Mouse (Mus musculus) A20 (cell line): Measurements from ENCODE around the gene Ttc26.
A peak's percentile ranks its signal among the peaks of the same experiment; 100 is the strongest.

Experiments
- DNase-seq: peaks from one replicate; pipeline ENCODE4 v3.0.0-alpha.2; 2011; ENCODE audit warnings: low read depth, low spot score

The Ttc26 gene

DNA sequence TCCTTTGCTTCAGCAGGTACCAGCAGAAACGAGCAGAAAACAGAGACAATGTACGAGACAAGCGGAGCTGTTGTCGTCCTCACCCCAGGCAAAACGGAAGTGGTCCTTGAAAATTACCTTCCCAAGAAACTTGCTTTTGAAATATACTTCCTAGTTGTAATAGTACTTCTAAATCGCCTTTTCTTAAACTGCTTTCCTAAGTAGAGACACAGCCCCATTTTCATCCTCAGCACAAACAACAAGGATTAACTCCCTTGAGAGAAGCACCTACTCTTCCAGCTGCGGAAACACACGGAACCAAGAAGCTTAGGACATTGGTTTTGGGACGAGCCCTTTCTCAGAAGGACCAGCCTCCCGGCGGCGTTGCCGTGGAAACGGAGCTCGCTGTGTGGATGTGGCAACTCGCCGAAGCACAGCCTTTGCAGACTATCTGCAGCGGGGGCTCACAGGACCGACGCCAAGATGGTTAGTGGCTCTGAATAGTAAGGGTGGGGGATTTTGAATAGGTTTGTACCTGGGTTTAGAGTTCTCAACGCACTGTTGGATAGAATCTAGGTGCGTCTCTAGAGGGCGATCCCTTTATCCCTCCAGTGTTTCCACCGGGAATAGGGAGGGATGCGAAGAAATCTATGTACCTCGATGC is at the start of gene Ttc26:
Gene Ttc26, plus strand, starts transcription at position 341 of the 643 bp plus-strand sequence.
- peak; percentile 93 for DNase-seq

DNA sequence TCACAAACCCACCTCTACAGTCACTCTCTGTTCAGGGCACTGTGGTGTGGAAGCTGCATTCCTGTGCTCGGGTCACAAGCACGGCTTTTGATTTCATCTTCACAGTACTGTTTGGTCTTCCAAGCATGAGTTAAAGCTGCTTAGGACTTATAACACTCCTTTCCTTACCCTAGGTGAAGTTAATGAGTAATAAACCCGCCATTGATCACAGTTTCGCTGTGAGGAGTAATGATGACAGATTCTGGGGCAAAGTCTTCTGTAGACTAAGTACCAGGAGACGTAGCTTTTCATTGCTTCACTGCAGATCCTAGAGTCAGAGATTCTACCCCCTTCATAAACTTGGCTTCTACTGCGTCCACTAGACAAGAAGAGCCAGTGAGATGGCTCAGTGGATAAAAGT is 46.0 kb upstream of the Ttc26 start:
- no peak for DNase-seq

DNA sequence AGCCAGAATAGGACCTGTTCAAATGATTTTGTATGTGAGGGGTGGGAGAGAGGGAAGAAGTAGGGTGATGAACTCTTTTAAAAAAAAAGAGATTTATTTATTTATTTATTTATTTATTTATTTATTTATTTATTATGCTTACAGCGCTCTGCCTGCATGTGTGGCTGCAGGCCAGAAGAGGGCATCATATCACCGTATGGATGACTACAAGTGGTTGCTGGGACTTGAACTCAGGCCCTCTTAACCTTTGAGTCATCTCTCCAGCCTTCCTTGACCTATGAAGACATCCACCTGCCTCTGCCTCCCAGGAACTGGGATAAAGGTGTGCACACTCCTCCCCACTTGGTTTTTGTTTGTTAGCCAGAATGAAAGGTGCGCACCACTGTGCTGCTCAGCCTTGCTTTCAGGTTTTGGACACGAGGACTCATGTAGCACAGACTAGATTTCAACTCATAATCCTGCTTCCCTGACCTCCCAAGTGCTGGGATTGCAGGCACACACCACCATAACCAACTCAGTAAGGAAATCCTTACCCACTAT is 44.0 kb upstream of the Ttc26 start:
- peak; percentile 39 for DNase-seq

DNA sequence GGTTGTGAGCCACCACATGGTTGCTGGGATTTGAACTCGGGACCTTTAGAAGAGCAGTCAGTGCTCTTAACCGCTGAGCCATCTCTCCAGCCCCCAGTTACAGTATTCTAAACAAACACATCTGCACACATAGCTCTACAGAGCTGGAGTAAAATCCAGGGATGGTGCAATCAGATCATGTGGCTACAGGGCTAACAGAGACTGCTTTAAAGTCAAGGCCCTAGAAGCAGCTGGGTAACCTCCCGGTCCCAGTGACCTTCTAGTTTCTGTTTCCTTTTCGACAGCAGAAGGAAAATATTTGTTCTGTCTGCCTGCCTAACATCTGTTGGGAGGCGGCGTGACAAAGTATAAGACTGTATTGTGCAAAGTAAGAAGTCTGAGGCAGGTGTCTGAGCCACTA is 43.3 kb upstream of the Ttc26 start:
- DNase-seq: no peak

DNA sequence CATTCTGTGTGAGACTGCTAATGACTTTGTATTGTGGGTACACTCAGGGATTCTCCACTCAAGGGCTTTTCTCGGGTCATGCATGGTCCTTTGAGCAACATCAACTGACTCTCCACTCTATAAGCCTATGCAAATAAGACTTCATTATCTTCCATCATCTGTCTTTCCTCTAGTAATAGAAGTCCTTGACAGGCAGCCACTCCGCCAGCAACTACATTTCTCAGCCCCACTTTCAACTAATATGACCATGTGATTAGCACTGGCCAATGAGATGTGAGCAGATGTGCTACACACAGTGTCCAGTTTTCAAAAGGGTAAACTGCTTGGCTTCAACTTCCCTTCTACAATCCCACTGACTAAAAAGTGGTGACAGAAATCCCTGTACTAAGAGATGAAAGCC is 42.2 kb upstream of the Ttc26 start:
- DNase-seq: no peak

DNA sequence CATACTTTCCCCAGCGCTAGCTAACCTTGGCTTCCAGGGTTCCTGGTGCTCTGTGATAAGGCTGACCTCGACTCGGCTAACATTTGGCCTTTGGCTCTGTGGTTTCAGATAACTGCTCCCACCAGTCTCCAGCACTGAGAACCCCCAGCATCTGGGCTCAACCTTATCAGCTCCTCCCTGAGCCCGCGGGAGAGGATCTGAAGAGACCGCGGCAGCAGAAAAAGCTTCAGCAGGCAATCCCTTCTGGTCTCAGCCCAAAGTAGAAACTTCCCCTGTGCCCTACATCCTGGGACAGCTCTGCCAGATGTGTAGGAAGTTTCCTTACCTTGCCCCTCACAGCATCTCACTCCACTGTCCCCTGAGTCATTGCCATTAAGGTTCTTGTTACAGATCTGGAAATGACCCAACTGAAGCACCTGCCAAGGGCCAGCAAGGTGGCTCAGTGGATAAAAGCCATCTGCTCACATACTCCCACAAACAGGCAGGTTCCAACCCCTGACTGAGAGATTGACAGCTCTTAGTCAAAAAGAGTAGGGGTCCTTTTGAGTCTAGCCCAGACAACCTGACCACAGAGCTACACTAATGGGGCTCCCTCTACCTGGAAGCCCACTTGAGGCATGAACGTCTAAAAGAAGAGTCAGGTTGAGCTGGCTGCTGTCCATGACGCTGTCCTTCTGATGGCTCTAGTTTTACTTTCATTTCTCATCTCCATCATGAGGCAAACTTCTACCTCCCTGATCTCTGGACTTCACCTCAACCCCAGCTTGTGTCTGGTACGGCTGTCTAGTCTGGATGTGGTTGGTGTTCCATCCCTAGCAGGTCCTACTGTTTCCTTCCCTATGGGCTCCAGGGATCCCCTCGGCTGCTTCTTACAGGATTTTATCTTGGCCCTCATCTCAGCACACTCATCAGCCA is 39.3 kb upstream of the Ttc26 start:
- DNase-seq: peak; percentile 46

DNA sequence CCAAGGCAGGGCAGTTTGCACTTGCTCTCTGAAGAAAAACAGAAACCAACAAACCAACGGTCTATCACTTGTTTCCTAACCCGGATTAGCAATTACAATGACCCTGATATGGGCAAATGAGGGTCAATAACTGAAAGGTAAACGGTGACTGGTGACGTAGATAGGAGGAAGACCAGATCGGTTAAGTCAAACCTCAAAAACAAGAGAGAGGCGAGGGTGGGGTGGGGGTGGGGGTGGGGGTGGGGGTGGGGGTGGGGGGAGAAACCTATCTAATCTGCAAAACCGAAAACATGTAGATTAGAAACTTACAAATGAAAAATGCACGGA is 38.6 kb upstream of the Ttc26 start:
- DNase-seq: no peak

DNA sequence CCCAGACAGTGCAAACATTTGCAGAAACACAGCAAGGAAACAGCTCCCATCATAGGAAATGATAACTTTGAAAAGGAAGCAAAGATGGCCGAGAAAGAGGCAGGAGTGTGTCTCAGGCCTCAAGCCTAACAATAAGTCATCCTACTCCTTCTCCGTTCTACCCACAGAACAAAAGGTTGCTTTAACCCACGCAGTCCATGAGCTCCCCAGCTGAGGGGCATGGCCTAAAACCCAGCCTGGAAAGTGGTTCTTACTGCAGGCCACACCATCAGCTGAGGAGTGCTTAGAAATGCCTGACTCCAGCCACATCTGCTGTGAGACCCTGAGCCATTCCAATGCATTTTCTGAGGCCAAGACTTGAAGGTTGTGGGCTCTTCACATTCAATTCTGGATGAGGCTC is 37.7 kb upstream of the Ttc26 start:
- no peak for DNase-seq

DNA sequence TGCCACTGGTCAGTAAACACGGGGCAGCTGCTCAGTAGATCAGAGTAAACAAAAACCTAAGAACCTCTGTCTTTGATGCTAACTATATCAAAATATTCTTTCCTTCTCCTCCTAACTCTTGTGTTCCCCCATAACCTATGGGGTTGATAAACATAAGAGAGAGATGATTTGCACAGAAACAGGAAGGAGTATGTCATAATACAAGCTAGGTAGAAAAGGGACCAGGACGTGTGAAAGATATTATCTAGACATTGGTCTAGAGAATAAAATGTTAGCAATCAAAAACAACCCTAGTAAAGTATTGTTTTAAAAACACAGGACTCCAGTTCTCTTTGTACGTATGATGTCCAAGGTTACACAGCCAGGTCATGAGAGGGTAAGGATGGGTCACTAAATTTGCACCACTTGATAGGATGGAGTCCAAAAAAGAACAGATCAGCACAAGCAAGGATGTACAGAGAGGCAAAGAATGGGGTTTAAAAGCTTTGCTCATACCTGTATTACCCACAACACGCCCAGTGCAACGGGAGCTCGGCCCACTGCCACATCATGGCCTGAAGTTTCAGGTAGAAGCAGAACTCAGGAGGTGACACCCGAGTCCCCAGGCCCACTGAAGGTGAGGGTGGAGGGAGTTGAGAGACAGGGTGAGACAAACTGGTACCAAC is 37.1 kb upstream of the Ttc26 start:
- DNase-seq: no peak

DNA sequence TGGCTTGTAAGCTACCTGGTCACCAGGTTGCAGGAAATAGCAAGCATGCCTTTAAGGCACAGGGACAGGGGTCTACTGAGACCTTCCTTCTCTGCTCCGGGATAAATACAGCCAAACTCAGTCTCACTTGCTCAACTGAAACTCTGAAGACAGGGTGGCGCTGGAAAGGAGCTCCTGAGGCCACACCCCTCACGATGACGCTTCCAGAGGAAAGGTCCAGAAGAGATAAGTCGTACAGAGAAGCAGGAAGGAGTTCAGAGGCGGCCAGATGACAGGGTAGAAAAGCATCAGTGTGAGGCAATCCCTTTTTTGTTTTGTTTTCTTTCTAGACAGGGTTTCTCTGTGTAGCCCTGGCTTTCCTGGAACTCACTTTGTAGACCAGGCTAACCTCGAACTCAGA is 35.5 kb upstream of the Ttc26 start:
- DNase-seq: no peak

DNA sequence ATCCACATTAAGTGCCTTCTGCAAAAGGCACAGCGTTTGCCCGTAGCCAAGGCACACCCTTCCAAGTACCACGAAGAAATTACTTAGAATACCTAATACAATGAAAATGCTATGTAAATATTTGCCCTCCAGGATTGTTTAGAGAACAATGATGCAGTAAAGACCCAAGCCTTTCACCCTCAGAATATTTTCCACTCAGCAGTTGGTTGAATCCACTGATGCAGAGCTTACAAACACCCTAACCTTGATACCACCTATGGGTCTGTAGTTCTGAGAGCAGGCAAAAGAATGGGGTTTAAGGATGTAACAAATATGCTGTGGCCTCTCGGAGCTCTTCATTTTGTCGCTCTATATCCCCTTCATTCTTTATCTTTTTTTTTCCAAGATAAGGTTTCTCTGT is 33.4 kb upstream of the Ttc26 start:
- no peak for DNase-seq

DNA sequence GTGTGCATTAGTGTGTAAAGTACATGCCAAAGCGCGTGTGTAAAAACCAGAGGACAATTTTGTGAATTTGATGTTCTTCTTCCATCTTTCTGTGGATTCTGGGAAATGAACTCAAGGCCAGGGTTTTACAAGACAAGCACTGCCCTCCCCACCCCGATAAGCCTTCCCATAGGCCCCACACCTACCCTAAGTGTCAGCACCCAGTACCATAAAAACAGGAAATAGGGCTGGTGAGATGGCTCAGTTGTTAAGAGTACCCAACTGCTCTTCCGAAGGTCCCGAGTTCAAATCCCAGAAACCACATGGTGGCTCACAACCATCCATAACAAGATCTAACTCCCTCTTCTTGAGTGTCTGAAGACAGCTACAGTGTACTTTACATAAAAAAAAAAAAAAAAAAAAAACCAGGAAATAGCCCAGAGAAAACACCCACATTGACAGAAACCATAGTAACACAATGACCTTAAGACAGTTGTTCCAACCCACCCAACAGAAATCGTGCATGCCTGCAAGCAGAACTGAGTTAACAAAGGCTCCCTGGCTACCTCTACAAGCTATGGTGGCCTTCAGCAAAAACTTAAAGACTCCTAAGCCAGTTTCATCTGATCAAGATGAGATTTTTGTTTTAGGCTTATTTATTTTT is 32.3 kb upstream of the Ttc26 start:
- no peak for DNase-seq

DNA sequence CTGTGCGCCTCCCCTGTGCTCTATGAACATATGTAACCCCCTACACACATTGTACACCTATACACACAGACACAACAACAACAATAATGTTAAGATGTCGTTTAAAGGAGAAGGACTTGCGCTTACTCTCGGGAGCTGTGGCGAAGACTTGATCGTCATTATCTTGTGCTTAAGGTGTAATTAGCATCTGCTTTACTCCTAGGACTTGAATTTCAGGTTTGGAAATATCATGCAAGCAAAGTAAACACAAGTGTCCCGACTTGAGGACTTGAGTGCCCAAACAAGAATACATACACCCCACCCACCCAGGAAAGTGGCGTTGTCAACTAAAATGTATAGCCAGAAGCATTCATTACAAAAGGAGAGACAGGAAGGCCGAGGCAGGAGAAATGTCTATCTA is 31.5 kb upstream of the Ttc26 start:
- no peak for DNase-seq

DNA sequence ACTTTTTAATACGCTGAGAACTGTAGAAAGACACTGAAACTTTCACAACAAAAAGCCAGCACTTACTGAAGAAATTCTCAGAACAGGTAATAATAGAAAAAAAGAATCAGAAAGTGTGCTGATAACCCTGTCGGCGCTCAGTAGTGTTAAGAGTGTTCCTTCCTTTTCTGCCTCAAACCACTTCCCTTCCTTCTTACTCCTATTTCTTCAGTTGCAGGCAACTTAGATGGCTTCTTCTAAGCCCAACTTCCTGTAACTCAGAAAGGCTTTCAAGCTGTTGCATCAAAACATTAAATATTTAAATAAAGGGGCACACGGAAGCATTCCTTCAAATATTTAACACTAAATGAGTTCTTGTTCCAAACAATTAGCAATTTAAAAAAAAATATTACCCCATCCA is 29.3 kb upstream of the Ttc26 start:
- peak; percentile 50 for DNase-seq

DNA sequence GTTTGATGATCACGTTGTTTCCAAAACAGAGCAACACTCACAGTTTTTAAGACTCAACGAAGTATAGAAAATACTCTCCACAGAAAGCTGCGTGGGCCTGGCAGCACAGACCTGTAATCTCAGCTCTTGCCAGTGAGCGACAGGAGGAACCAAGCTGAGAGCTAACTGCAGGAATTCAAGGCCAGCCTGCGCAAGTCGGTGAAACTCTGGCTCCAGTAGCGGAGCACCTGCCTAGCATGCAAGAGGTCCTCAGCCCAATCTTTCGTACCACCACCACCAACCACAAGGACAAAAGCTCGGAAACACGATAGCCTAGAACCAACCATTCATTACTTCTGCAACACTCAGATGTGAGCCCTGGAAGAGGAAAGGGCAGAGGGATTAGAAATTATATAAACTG is 28.8 kb upstream of the Ttc26 start:
- DNase-seq: peak; percentile 78

DNA sequence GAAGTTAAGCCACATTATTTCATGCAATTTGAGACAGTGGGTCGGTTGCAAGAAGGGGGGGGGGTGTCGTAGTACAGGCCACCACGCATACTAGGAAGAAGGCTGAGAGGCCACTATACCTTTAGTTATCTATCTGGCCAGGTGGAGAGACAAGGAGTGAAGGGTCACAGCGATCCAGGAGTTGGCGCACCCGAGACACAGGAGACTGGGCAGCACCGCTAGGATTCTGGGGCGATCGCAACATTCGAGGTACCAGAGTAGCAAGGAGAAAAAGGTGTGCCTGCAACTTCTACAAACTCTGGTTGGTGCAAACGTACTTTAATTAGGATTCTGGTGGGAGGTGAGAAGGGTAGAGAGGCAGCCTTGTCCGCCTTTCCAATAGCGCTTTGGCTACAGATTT is 28.1 kb upstream of the Ttc26 start:
- peak; percentile 57 for DNase-seq

DNA sequence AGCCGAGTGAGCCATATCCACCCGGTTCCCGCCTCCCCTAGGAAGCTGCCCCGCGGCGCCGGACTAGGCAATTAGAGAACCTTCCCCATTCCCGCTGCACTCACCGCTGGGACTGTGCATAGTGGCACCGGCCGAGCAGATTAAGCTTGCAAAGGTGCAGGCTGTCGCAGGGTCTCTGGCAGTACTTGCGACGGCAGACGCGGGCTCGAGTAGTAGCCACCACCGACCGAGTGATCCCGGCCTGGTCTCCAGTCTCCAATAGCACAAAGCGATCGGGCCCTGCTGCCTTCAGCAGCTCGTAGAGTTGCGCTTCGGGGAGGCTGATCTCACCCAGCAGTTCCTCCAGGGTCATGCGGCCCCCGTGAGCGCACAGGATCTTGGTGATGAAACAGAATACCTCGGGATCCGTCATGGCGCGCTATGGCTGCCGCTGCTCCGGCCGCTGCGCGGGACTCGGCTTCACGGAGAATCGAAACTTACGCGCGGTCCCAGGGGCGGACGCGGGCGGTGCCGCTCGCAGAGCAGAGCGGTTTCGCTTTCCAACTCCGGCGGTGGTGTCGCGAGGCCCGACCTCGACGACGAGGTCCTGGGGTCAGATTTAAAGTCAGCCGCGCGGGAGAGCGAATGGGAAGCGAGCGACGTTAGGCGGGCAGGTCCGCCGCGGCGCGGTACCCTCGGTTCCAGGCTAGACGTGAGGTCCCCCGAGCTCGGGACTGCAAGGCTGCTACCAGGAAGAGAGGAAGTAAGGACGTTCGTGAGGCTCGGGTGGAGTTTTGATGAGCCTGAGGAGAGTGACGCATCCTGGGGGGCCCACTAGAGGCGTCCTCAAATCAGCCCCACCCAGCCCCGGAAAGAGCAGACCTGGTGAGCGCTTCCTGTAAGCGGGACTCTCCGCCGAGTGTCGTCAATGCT is 27.2 kb upstream of the Ttc26 start, which contains the start of gene Zc3hav1:
Gene Zc3hav1, minus strand, starts transcription at position 793 of the 912 bp plus-strand sequence.
- peak; percentile 96 for DNase-seq

DNA sequence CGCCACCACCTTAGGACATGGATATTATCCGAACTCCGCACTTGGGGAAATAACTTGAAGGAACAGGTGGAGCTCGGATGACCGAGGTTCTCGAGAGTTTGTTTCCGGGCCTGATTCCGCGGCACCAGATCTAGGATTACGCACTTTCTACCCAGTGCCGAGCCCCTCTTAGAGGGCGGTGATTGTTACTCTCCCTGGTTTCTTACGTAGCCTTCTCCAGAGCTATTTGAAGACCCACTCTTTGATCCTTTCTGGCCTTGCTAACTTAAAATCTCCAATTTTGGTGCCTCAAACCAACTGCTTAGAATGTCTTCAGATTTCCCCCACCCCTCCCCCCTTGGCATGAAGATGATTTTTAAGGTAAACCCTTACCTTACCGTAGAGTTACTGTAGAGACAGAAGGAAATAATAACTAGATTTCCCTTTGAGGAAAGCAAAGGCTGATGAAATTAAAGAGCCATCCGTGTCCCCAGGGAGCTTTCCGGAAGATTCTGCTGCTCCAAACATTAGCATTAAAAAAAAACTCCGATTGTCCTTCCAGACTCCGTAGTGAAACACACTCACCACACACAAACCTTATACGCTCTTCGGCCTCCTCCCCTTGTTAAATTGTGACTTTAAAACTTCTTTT is 26.4 kb upstream of the Ttc26 start:
- DNase-seq: no peak

DNA sequence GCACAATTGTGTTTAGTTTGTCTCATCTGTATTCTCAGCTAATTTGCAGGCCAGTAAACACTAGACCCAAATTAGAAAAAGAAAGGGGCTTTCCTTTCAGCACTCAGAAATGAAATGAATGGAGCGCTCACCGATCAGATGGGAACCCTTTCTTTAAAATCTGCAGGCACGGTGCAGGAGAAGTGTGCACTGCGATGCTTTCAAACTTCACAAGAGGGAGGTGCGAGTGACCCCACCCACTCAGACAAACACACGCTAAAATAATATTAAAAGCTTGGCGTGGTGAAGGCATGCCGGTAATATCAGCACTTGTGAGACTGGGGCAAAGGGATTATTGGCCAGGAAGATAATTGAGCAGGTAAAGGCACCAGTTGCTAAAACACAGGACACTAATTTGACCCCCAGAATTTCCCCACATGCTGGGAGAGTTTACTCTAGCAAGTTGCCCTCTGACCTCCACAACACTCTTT is 25.9 kb upstream of the Ttc26 start:
- peak; percentile 65 for DNase-seq

DNA sequence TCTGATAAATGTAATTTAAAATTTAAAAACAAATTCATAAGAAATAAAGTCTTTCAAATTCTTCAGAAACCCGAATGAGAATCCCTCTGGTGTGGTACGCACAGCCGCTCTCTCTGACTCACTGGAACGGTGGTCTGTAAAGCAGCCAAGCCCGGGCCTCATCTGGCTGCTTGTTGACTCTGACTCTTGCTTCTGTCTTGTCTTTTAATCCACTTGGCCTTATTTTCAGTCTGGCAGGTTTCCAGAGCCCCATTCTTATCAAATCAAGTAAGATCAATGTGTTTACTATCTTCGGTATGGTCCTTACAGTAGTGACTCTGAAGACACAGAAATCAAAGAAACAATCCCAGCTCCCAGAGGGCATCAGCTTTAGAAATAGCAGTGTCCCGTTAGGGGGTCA is 25.4 kb upstream of the Ttc26 start:
- no peak for DNase-seq
